Comparison of ENCODE assay signal across 10 mouse cellular contexts in the genomic region with DNA sequence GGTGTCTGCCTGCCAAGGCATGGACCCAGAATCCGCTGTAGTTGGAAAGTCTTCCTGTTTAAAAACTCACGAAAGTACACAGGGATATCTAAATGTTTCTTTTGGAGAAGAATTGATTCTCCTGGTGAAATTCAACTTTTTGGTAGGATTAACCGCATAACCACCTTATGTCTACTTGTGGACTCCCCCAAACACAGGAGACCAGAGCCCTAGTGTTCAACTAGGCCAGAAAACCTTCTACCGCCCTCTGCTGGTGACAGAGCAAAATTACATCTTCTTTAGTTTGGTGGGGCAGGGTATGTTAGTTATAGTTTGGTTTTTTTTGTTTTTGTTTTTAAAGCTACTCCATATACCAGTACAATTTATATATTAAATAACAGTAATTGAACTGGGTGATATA. TPM values are rescaled to one million over a fixed set of nuclear protein-coding genes. Genes with fewer than 3 reads are reported as not detected.
DNase-seq lines count a peak whose midpoint lies in the region; ATAC-seq and TF ChIP-seq lines count a peak whose summit lies in the region.
"Had no signal": no experiment of that assay in that cellular context is flagged by ENCODE, and none has a peak within 500 bp of the region (broad histone marks: within the 10 kb centered on the region; RNA-seq: fewer than 3 reads in every experiment).

No protein-coding gene starts in this region.

- H3K9ac ChIP-seq in liver, adult 2 months (ENCODE audit: low read depth, low read length): no peak overlapping the region
- H3K9ac ChIP-seq in liver, embryonic 11.5 days (ENCODE audit: low read depth, low read length): no peak overlapping the region
- H3K9ac ChIP-seq: hindbrain, embryonic 15.5 days; neural tube, embryonic 13.5 days had no signal

- peaks cover 2% of the 10 kb centered on the region; the same call in 1 of the 2 replicates for H3K36me3 ChIP-seq in liver, adult 2 months (ENCODE audit: control insufficient read depth, insufficient read depth, low read length)
- H3K36me3 ChIP-seq in liver, embryonic 11.5 days (ENCODE audit: control insufficient read depth, insufficient read depth, low read length): no peaks in the 10 kb centered on the region
- H3K36me3 ChIP-seq: hindbrain, embryonic 15.5 days; neural tube, embryonic 13.5 days had no signal

- TF ChIP-seq CTCF in liver, adult 2 months (IDR thresholded peaks at IDR 0.05; ENCODE audit: low read depth, low read length): peak; percentile 56

- ATAC-seq in liver, embryonic 11.5 days (replicated peaks; ENCODE audit: low FRiP score): no peak
- ATAC-seq in megakaryocyte-erythroid progenitor cell, adult 5-6 weeks (replicated peaks; ENCODE audit: low FRiP score, low TSS enrichment, poor library complexity, severe bottlenecking): 0 out of 2 replicates have a peak, but pooled peaks have one; percentile 53

- no peak overlapping the region for H3K27ac ChIP-seq in liver, adult 2 months (replicated peaks; ENCODE audit: insufficient read depth, low read depth, low read length)
- no peak overlapping the region for H3K27ac ChIP-seq in liver, embryonic 11.5 days (ENCODE audit: low read depth, low read length)
- H3K27ac ChIP-seq: hindbrain, embryonic 15.5 days; neural tube, embryonic 13.5 days had no signal

- H3K27me3 ChIP-seq in liver, adult 2 months (ENCODE audit: control insufficient read depth, insufficient read depth, low read length): no peaks in the 10 kb centered on the region
- no peaks in the 10 kb centered on the region for H3K27me3 ChIP-seq in liver, embryonic 11.5 days (replicated peaks; ENCODE audit: control insufficient read depth, insufficient read depth, low read length)
- H3K27me3 ChIP-seq: hindbrain, embryonic 15.5 days; neural tube, embryonic 13.5 days had no signal

- DNase-seq in cerebellum, postnatal 14 days: peak; percentile 72 to 77
- no peak for DNase-seq in cerebellum, adult 11-12 months
- peak; percentile 12 for DNase-seq in liver, adult 2 months (ENCODE audit: extremely low read depth, low read depth, low spot score)
- DNase-seq in liver, embryonic 11.5 days (ENCODE audit: low spot score): no peak
- peak; percentile 13 for DNase-seq in c-Kit-negative CD71-positive TER-119-positive erythroid progenitor cells, embryonic 14.5 days (ENCODE audit: low read depth, low spot score)
- peak; percentile 74 for DNase-seq in kidney, postnatal 10 days
- peak; percentile 34 to 72 for DNase-seq in thymus, postnatal 10 days (ENCODE audit: low spot score in 2 of 2)

- no peaks in the 10 kb centered on the region for H3K79me2 ChIP-seq in liver, adult 2 months (ENCODE audit: control insufficient read depth, insufficient read depth, low read length)

- WGBS in liver, adult 2 months: 61% methylated on average over 4 of the region's 4 CpGs
- whole genome bisulfite sequencing in liver, embryonic 11.5 days: 51% methylated on average over 4 of the region's 4 CpGs

- no peaks in the 10 kb centered on the region for H3K9me3 ChIP-seq in liver, embryonic 11.5 days (ENCODE audit: control insufficient read depth, low read length)
- H3K9me3 ChIP-seq: hindbrain, embryonic 15.5 days; neural tube, embryonic 13.5 days had no signal

- H3K4me1 ChIP-seq in liver, adult 2 months (ENCODE audit: control insufficient read depth, insufficient read depth, low read length): no peaks in the 10 kb centered on the region
- 0 out of 2 replicates have a peak, but pooled peaks cover 3% of the 10 kb centered on the region for H3K4me1 ChIP-seq in liver, embryonic 11.5 days (replicated peaks; ENCODE audit: control insufficient read depth, insufficient read depth, low read length)
- H3K4me1 ChIP-seq: hindbrain, embryonic 15.5 days had no signal

- no peak for TF ChIP-seq POLR2A in liver, adult 2 months (IDR thresholded peaks at IDR 0.05; ENCODE audit: extremely low read depth, insufficient read depth, low read length)

- H3K4me2 ChIP-seq in liver, embryonic 11.5 days: no peak overlapping the region
- H3K4me2 ChIP-seq: hindbrain, embryonic 15.5 days; neural tube, embryonic 13.5 days had no signal

- H3K4me3 ChIP-seq in liver, adult 2 months (ENCODE audit: insufficient read depth, low read depth, low read length): no peak overlapping the region
- no peak overlapping the region for H3K4me3 ChIP-seq in liver, embryonic 11.5 days (ENCODE audit: low read depth, low read length)
- H3K4me3 ChIP-seq: hindbrain, embryonic 15.5 days; neural tube, embryonic 13.5 days had no signal

RNA-seq across cellular contexts. Expression of a gene that starts 55.2 kb away (rescaled TPM):
- total RNA-seq in liver, adult 2 months (2014; rRNA removed): 2.5 and 4.0 TPM in 2 replicates
- polyA plus RNA-seq in liver, adult 2 months (2012; rRNA removed): 2.8 and 3.5 TPM in 2 replicates
- 8.2 and 8.4 TPM in 2 replicates for polyA plus RNA-seq in liver, embryonic 11.5 days (2014; fragmentation: Nextera tagmentation; extraction: Ambion mirVana)
- total RNA-seq in megakaryocyte-erythroid progenitor cell, adult 5-6 weeks (2014; fragmentation: Nextera tagmentation): 7.2 and 14.6 TPM in 2 replicates
- 3.1 and 3.8 TPM in 2 replicates for total RNA-seq in megakaryocyte-erythroid progenitor cell, adult 5-6 weeks (2017)

Comparison
In these comparisons a context has a peak if more than half of its experiments do, and no peak if none do; other contexts are left out.
1. DNase-seq: peak in cerebellum, postnatal 14 days (2 of 2), liver, adult 2 months (single experiment), c-Kit-negative CD71-positive TER-119-positive erythroid progenitor cells, embryonic 14.5 days (single experiment), kidney, postnatal 10 days (single experiment) and thymus, postnatal 10 days (2 of 2); none in cerebellum, adult 11-12 months (single experiment) and liver, embryonic 11.5 days (single experiment).